Mouse (Mus musculus): Measurements from ENCODE around the gene Tbxa2r. TPM values are rescaled to one million over a fixed set of nuclear protein-coding genes. Genes with fewer than 3 reads are reported as not detected.

Tbxa2r gene
- total RNA-seq (2017) = 3.4 and 4.2 TPM in 2 replicates

- peak; percentile 59 for ATAC-seq (replicated peaks; ENCODE audit: low read depth, poor library complexity, severe bottlenecking)
Measured at GRCm38 (mm10) chr10:81328386-81328785, at the start of gene Tbxa2r. Tbxa2r (plus strand) TSS chr10:81328731.

GRCm38 (mm10) chr10:81279496-81279895 lies 49.0 kb upstream of the Tbxa2r start:
- 0 out of 2 replicates have a peak, but pooled peaks have one; percentile 23 for ATAC-seq (replicated peaks; ENCODE audit: low read depth, poor library complexity, severe bottlenecking)

GRCm38 (mm10) chr10:81284189-81284588 lies 44.3 kb upstream of the Tbxa2r start:
- ATAC-seq (replicated peaks; ENCODE audit: low read depth, poor library complexity, severe bottlenecking) = no peak

- no peak for ATAC-seq (replicated peaks; ENCODE audit: low read depth, poor library complexity, severe bottlenecking)
Measured at GRCm38 (mm10) chr10:81284719-81285118, 43.8 kb upstream of the Tbxa2r start.

GRCm38 (mm10) chr10:81285694-81286450 lies 42.7 kb upstream of the Tbxa2r start:
- ATAC-seq (replicated peaks; ENCODE audit: low read depth, poor library complexity, severe bottlenecking) = peak; percentile 88

- no peak for ATAC-seq (replicated peaks; ENCODE audit: low read depth, poor library complexity, severe bottlenecking)
Measured at GRCm38 (mm10) chr10:81286586-81286985, 41.9 kb upstream of the Tbxa2r start.

GRCm38 (mm10) chr10:81287513-81288157 lies 40.9 kb upstream of the Tbxa2r start:
- ATAC-seq (replicated peaks; ENCODE audit: low read depth, poor library complexity, severe bottlenecking) = no peak

GRCm38 (mm10) chr10:81288601-81289000 lies 39.9 kb upstream of the Tbxa2r start:
- no peak for ATAC-seq (replicated peaks; ENCODE audit: low read depth, poor library complexity, severe bottlenecking)

GRCm38 (mm10) chr10:81289278-81289677 lies 39.3 kb upstream of the Tbxa2r start:
- ATAC-seq (replicated peaks; ENCODE audit: low read depth, poor library complexity, severe bottlenecking) = 0 out of 2 replicates have a peak, but pooled peaks have one; percentile 12

GRCm38 (mm10) chr10:81289811-81290210 lies 38.7 kb upstream of the Tbxa2r start:
- ATAC-seq (replicated peaks; ENCODE audit: low read depth, poor library complexity, severe bottlenecking) = no peak

- no peak for ATAC-seq (replicated peaks; ENCODE audit: low read depth, poor library complexity, severe bottlenecking)
Measured at GRCm38 (mm10) chr10:81290698-81291460, 37.7 kb upstream of the Tbxa2r start.

GRCm38 (mm10) chr10:81291511-81292104 lies 36.9 kb upstream of the Tbxa2r start, which contains the start of gene Tjp3:
Tjp3 (minus strand) TSS chr10:81291581.
- ATAC-seq (replicated peaks; ENCODE audit: low read depth, poor library complexity, severe bottlenecking) = no peak

- peak; percentile 75 for ATAC-seq (replicated peaks; ENCODE audit: low read depth, poor library complexity, severe bottlenecking)
Measured at GRCm38 (mm10) chr10:81292554-81293333, 35.8 kb upstream of the Tbxa2r start, which contains the start of gene Pip5k1c. Pip5k1c (plus strand) TSS chr10:81292963.

GRCm38 (mm10) chr10:81293334-81294030 lies 35.0 kb upstream of the Tbxa2r start:
- ATAC-seq (replicated peaks; ENCODE audit: low read depth, poor library complexity, severe bottlenecking) = no peak

- ATAC-seq (replicated peaks; ENCODE audit: low read depth, poor library complexity, severe bottlenecking) = no peak
Measured at GRCm38 (mm10) chr10:81294442-81294841, 34.1 kb upstream of the Tbxa2r start.

GRCm38 (mm10) chr10:81295185-81295584 lies 33.3 kb upstream of the Tbxa2r start:
- ATAC-seq (replicated peaks; ENCODE audit: low read depth, poor library complexity, severe bottlenecking) = no peak

- no peak for ATAC-seq (replicated peaks; ENCODE audit: low read depth, poor library complexity, severe bottlenecking)
Measured at GRCm38 (mm10) chr10:81297246-81297645, 31.3 kb upstream of the Tbxa2r start.

GRCm38 (mm10) chr10:81297845-81298244 lies 30.7 kb upstream of the Tbxa2r start:
- peak; percentile 67 for ATAC-seq (replicated peaks; ENCODE audit: low read depth, poor library complexity, severe bottlenecking)
